Mouse (Mus musculus): ENCODE measurements around the gene Cxcl5.

- TF ChIP-seq POLR2A (IDR thresholded peaks at IDR 0.05; ENCODE audit: low read depth, low read length) (no peak), CTCF (IDR thresholded peaks at IDR 0.05; ENCODE audit: extremely low read depth, insufficient read length, insufficient replicate concordance, low read depth, low read length) (no peak)
Observed at GRCm38 (mm10) chr5:90728254-90728653, 30.9 kb upstream of the Cxcl5 start.

Data from small intestine, adult 2 months (tissue).